Mouse (Mus musculus) ovary, adult 18-20 months (tissue): ENCODE data around the gene Pp2d1.
A peak's percentile ranks its signal among the peaks of the same experiment; 100 is the strongest.

Source experiments
- DNase-seq: peaks from one replicate; pipeline ENCODE4 v3.0.0; 2022; ENCODE audit warnings: low spot score, mixed read lengths

The Pp2d1 gene

DNA sequence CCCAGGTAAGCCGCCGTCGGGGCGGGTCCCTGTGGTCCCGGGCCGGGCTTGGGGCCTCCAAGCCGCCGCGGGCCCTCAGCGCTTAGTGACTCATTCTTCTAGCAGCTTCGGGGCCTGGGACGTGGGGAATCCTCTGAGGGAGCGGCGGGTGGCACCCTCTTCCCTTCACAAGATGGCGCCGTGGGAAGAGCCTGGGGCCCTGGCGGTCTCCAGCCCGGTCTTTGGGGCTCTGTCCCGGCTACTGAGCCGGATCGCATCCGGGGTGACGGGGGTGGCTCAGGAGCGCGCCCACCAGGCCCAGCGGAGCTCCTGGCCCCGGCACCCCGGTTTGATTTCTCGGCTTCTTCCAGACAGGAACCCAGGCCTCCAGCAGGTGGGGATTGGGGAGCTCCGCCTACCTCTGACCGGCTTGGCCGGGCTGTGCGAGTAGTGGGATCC, 59.6 kb downstream of the Pp2d1 start:
- DNase-seq = peak; percentile 41

DNA sequence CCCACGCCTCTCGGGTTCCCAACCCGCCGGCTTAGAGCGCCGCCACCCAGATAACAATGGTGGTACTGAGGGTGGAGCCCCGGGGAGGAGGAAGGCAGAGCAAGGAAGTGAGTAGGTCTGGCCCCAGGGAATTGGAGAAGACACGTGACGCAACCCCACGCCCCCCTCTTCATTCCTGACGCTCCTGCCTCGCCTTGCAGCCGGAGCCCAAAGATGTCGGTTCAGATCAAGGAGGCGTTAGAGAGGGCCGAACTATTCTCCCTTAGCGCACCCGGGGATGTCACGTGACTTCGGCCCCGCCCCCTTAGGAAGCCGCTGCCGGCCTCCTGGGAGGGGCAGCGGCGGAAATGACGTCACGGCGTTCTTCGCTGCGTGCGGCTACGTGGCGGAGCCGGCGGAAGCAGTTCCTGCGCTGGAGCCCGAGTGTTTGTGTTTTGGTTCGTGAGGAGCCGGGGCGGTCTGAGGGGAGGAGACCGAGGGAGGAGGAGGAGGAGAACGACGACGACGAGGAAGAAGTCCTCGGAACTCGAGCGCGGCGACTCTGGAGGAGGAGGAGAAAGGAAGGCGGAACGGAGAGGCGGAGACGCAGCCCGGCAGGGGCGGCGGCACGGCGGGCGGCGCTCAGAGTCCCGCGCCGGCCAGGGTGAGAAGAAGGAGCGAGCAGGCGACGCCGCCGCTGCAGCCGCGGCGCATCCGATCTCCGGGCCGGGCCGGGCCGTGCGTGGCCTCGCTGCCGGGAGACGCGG, 60.2 kb downstream of the Pp2d1 start, which contains the start of gene Rab5a:
Gene Rab5a (plus strand): TSS at position 377 of the 746 bp plus-strand sequence.
- peak; percentile 99 for DNase-seq

DNA sequence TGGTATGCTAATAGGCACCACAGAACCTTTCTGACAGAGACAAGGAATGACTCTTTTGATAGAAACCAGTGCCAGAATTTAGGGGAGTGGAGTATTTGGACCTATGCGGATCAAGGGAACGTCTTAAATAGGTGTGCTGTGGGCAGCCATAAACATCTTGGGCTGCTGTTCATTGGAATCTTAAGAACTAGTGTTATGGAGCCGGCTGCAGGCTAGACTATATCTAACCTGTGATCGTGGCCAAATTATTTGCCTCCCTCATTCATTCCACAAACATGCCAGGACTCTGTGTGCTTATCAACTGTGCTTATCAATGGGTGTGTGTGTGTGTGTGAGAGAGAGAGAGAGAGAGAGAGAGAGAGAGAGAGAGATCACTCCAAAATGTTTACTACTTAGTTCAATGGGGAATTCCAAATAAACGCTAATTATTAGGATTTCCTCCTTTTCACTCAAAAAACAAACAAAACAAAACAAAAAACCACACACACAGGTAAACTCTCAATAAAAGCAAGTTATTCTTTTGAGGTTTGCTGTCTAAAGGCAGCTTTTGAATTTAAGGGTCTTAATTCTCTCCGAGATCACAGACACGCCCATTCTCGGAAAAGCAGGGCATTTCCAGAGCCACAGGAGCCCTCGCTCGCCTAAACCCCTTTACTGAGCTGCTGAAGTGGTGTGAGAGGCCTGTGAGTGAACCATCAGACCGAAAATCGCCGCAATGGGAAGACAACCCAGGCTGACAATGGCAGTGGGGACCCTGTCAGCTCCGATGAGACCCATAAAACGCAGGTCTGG, 61.0 kb downstream of the Pp2d1 start:
- DNase-seq = no peak

DNA sequence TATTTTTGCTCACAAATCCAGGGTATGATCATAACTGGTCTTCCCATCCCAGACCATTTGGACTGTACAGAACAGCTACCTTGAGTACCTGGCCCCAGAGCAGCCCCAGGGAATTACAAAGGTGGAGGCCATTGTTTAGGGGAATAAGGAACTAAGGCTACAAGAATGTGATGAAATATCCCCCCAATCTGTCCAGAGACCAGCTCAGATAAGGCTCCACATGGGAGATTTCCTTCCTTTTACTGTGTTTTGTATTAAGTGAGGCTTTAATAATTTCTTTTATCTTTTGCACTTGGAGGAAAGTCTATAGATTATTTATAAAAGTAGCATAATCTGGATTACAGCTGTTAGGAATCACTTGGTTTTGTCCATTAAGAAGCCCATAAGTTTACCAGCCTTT, 70.6 kb downstream of the Pp2d1 start:
- no peak for DNase-seq

DNA sequence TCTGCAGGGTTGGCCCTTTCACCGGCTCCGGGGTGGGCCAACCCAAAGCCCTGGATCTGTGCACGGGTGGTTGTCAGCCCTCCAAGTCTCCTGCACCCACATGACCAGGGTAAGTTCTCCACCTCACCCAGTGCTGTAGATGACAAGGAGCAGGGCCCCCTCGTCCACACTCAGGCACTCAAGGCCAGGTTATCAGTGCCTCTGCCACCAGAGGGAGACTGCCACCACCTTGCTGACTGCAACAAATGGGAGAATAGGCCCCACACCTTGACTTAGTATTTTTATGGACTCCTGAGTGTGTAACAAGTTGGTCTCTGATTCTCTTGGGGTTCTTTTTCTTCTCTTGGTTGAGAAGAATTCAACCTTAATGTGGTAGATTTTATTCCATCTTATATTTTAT, 73.7 kb downstream of the Pp2d1 start:
- DNase-seq = no peak

DNA sequence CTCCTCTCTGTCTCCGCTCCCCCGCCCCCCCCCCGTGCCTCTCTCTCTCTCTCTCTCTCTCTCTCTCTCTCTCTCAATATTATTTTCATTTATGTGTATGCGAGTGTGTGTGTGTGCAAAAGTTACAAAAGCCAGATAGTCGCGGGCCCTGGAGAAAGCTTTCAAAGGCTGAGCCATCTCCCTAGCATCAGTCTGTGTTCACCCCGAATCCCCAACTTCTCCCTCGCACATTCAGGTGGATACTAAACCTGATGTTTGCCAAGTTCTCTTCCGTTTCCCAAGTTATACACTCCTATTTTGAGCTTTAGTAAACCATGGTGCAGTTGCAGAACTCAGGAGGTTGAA, 75.8 kb downstream of the Pp2d1 start:
- no peak for DNase-seq

DNA sequence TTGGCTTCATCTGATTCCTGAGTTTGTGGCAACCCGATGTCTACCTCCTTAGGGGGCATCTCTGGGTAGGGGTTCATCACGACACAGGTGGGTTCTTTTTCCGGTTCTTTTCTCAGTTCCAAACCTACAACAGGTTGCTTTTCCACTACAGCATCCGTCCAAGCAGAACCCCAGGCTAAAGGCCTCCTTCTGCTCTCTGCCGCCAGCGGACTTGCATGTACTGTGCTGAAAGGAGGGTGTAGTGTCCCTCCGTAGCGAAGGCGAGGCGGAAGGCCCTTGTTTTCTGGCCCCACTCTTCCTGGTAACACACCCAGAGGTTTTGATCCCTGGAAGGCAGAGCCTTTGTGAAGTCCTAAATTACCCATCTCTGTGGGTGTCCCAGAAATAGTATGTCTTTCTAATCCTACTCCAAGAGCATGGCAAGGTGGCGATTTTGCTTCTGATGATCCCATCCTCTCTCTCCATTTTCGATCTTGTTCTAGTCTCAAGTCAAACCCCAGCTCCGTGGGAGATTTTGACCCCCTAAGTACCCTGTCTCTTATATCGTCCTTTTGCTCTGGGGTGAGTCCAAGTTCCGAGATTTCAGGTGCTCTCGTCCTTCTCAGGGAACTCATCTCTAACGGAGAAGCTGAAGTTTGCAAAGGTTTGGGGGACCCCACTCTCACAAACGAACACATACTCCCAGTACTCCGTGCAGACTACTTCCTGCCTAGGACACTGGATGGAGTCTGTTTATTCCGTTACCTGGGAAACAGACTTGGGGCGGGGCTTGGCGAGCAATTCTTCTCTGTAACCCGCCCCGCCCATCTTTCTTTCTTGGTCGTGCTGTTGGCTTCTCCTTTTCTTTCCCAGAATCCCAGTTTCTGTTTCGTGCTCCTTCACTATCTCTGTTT, 76.4 kb downstream of the Pp2d1 start, which contains the start of gene Efhb:
Gene Efhb (minus strand): TSS at position 719 of the 893 bp plus-strand sequence.
- DNase-seq = peak; percentile 89
